Mouse (Mus musculus) forebrain, embryonic 15.5 days (tissue): ENCODE results near the gene Mrpl23. TPM values are rescaled to one million over a fixed set of nuclear protein-coding genes. Genes with fewer than 3 reads are reported as not detected.

Experiments used
- ATAC-seq: fragments of 200-750 bp; cut with Nextera tagmentation; replicated peaks from 2 replicates; pipeline ENCODE4 v1.8.0; 2017; ENCODE audit warnings: mild to moderate bottlenecking, moderate TSS enrichment, moderate library complexity
- H3K27ac ChIP-seq: fragments of 300-500 bp; sonication (generic); replicated peaks from 2 replicates; pipeline ENCODE4 v1.5.1; 2015; ENCODE audit warnings: mild to moderate bottlenecking, inconsistent platforms
- H3K27me3 ChIP-seq: fragments of 300-500 bp; sonication (generic); 2 replicates; pipeline ENCODE4 v1.6.1; 2015; ENCODE audit warnings: inconsistent platforms
- H3K36me3 ChIP-seq: fragments of 300-500 bp; sonication (generic); 2 replicates; pipeline ENCODE4 v1.6.1; 2015; ENCODE audit warnings: mild to moderate bottlenecking, inconsistent platforms
- H3K4me1 ChIP-seq: fragments of 300-500 bp; sonication (generic); 2 replicates; pipeline ENCODE4 v1.6.1; 2015; ENCODE audit warnings: inconsistent platforms
- H3K4me2 ChIP-seq: fragments of 300-500 bp; sonication (generic); replicated peaks from 2 replicates; pipeline ENCODE4 v1.6.1; 2015; ENCODE audit warnings: mild to moderate bottlenecking, inconsistent platforms
- H3K4me3 ChIP-seq: fragments of 300-500 bp; sonication (generic); 2 replicates; pipeline ENCODE4 v1.5.1; 2015; ENCODE audit warnings: mild to moderate bottlenecking, inconsistent platforms
- H3K9ac ChIP-seq: fragments of 300-500 bp; sonication (generic); replicated peaks from 2 replicates; pipeline ENCODE4 v1.6.1; 2015; ENCODE audit warnings: mild to moderate bottlenecking, inconsistent platforms
- H3K9me3 ChIP-seq: fragments of 300-500 bp; sonication (generic); 2 replicates; pipeline ENCODE4 v1.6.1; 2016; ENCODE audit warnings: inconsistent platforms
- WGBS: fragments of 180-500 bp; shearing (Covaris S2); methylation state at CpG from one replicate; pipeline ENCODE4 v1.1.7; 2015; ENCODE audit warnings: mixed read lengths; 5-methylcytosine and 5-hydroxymethylcytosine counted together
- polyA plus RNA-seq: library from polyadenylated mRNA; unstranded; fragments of >200 nt; fragmentation: Nextera tagmentation; extraction: Ambion mirVana; gene quantifications from 2 replicates; pipeline ENCODE4 v1.2.1, GENCODE M21; 2015

Gene Mrpl23
- polyA plus RNA-seq, 1 experiment from 2014 or later: 20.1 TPM

DNA sequence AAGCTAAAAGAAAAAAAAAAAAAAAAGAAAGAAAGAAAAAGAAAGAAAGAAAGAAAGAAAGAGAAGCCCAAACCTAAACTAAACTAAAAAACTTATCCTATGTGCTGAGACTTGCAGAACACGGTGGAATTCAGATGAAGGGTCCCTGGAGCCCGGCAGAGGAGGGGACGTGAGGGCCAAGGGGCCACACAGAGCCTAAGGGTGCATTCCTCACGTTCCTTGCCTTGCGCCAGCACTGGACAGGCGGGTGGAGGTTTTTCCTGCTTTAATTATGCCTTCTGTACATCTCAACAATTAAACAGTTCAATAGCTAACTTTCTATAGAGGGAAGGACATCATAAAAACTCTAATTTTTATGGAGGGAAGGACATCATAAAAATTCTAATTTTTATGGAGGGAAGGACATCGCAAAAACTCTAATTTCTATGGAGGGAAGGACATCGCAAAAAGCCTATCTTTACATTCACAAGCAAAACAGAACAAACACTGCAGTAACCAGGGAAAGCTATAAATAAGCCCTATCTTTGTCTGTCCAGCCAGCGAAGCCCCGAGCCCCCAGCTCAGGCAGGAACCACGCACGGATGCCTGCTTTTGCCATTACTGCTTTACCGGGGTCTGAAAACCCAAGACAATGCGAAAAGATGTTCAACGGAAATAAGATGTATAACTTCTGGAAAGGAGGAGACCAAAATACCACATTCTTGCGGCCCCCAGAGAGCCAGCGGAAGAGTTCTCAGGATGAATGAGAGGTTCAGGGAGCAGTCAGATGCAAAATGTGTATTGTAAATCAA lies 9.1 kb upstream of the Mrpl23 start:
- Histone ChIP-seq H3K4me2 (no peak overlapping the region), H3K9me3 (no peaks in the 10 kb centered on the region), H3K4me3 (no peak overlapping the region), H3K9ac (no peak overlapping the region), H3K27me3 (no peaks in the 10 kb centered on the region), H3K4me1 (no peaks in the 10 kb centered on the region), H3K27ac (no peak overlapping the region), H3K36me3 (no peaks in the 10 kb centered on the region)
- no peak for ATAC-seq
- 60% methylated on average over 17 of the region's 17 CpGs for WGBS

DNA sequence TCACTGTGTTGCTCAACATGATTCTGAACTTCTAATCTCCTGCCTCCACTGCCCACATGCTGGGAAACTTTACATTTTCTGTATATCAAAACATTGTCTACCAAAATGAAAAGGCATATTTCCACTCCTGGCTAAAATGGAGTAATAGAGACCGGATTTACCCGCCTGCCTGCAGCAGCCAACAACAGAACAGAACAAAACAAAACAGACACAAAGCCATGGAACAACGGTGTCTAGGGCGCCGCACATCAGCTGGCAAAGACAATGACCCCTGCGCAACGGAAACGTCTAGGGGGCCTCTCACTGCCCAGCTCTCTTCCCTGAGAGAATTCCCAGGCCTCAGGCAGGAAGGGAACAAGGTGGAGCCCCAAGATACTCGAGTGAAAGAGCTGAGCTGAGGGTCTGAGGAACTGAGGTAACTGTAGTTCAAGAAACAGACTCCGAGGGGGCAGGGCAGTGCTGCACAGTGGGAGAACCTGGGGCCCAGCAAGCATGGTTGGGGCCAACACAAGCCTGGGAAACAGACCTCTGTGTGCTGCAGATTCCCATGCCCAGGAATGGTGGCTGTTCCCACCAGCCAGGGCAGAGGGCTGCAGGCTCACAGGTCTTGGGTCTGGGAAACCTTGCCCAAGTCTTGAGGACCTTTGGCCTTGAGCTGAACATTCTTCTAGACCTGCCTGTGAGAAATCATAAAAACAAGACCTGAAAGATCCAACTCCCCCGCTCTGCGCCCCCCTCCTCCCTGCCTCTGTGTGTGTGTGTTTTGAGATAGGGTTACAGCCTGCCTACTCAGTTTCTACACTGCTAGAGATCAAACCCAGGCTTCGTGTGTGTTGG lies 6.9 kb upstream of the Mrpl23 start:
- Histone ChIP-seq H3K9me3 (no peaks in the 10 kb centered on the region), H3K27ac (no peak overlapping the region), H3K9ac (no peak overlapping the region), H3K27me3 (no peaks in the 10 kb centered on the region), H3K4me3 (no peak overlapping the region), H3K36me3 (no peaks in the 10 kb centered on the region), H3K4me2 (no peak overlapping the region), H3K4me1 (no peaks in the 10 kb centered on the region)
- WGBS: 24% methylated on average over 13 of the region's 13 CpGs
- ATAC-seq: no peak

- 64% methylated on average over 10 of the region's 10 CpGs for WGBS
- Histone ChIP-seq H3K27ac (no peak overlapping the region), H3K4me1 (peaks cover 14% of the 10 kb centered on the region), H3K36me3 (no peaks in the 10 kb centered on the region), H3K9me3 (no peaks in the 10 kb centered on the region), H3K27me3 (no peaks in the 10 kb centered on the region), H3K4me3 (no peak overlapping the region), H3K4me2 (no peak overlapping the region), H3K9ac (no peak overlapping the region)
- no peak for ATAC-seq
Measured at GRCm38 (mm10) chr7:142529350-142529749, 3.1 kb upstream of the Mrpl23 start.

GRCm38 (mm10) chr7:142531973-142532521 lies 439 bp upstream of the Mrpl23 start:
- H3K4me2 ChIP-seq: peak overlapping the region; percentile 73; the same call in 1 of the 2 replicates
- no peaks in the 10 kb centered on the region; the same call in 1 of the 2 replicates for H3K36me3 ChIP-seq
- 92% methylated on average over 4 of the region's 4 CpGs for WGBS
- H3K4me3 ChIP-seq: 0 out of 2 replicates have a peak overlapping the region, but pooled peaks have one; percentile 87
- H3K9ac ChIP-seq: peak overlapping the region; percentile 73; the same call in 1 of the 2 replicates
- H3K9me3 ChIP-seq: no peaks in the 10 kb centered on the region
- peak; percentile 23; the same call in 1 of the 2 replicates for ATAC-seq
- H3K27ac ChIP-seq: no peak overlapping the region
- H3K4me1 ChIP-seq: peaks cover 14% of the 10 kb centered on the region
- H3K27me3 ChIP-seq: no peaks in the 10 kb centered on the region

GRCm38 (mm10) chr7:142533059-142533855 lies 771 bp downstream of the Mrpl23 start:
- peaks cover 17% of the 10 kb centered on the region for H3K4me1 ChIP-seq
- ATAC-seq: peak; percentile 90
- H3K4me2 ChIP-seq: peak overlapping the region; percentile 73
- H3K4me3 ChIP-seq: peak overlapping the region; percentile 87
- H3K27ac ChIP-seq: peak overlapping the region; percentile 76
- 1% methylated on average over 44 of the region's 44 CpGs for WGBS
- no peaks in the 10 kb centered on the region for H3K9me3 ChIP-seq
- H3K27me3 ChIP-seq: no peaks in the 10 kb centered on the region
- H3K9ac ChIP-seq: peak overlapping the region; percentile 73
- H3K36me3 ChIP-seq: no peaks in the 10 kb centered on the region; the same call in 1 of the 2 replicates

DNA sequence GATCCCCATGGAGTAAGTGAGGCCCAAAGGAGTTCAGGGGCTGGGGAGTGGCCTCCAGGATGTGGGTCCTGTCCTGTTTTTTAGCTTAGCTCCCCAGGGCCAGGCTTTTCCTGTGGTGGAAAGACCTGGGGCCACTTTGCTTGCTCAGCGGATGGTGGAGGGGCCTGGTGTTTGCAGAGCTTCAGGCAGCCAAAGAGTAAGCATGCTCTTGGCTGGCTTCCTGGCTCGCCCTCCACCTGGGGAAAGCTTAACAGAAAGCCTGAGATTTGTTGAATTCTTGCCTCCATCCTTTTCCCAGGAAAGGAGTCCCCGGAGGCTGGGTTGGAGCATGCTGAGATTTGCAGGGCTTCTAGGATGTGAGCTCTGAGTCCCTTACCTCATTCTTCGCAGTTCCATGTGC lies 2.6 kb downstream of the Mrpl23 start:
- Histone ChIP-seq H3K27ac (no peak overlapping the region), H3K27me3 (no peaks in the 10 kb centered on the region), H3K36me3 (no peaks in the 10 kb centered on the region; the same call in 1 of the 2 replicates), H3K9me3 (no peaks in the 10 kb centered on the region), H3K4me1 (peaks cover 24% of the 10 kb centered on the region), H3K9ac (no peak overlapping the region), H3K4me3 (no peak overlapping the region), H3K4me2 (no peak overlapping the region)
- no peak for ATAC-seq
- 94% methylated on average over 4 of the region's 4 CpGs for WGBS

DNA sequence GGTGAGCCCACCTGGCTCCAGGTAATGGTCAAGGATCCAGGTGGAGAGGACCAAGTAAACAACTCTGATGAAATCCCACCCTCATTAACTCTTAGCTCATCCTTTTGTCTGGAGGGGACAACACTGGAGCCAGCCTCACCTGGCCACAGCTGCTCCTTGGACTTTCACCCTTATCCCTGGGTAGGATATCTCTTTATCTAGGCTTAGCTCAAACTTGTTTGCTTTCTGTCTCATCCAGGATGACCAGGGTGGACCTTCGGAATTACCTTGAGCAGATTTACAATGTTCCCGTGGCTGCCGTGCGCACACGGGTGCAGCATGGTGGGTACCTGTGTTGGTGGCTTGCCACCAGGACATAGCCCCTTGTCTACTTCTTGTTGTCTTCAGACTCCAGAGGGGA lies 3.3 kb downstream of the Mrpl23 start:
- no peak overlapping the region for H3K4me2 ChIP-seq
- H3K36me3 ChIP-seq: peaks cover under 1% of the 10 kb centered on the region; the same call in 1 of the 2 replicates
- H3K9ac ChIP-seq: no peak overlapping the region
- H3K27me3 ChIP-seq: no peaks in the 10 kb centered on the region
- no peak overlapping the region for H3K4me3 ChIP-seq
- WGBS: 94% methylated on average over 5 of the region's 5 CpGs
- no peak for ATAC-seq
- H3K27ac ChIP-seq: no peak overlapping the region
- H3K4me1 ChIP-seq: peaks cover 24% of the 10 kb centered on the region
- H3K9me3 ChIP-seq: no peaks in the 10 kb centered on the region

GRCm38 (mm10) chr7:142537181-142537580 lies 4.7 kb downstream of the Mrpl23 start:
- WGBS: 77% methylated on average over 5 of the region's 5 CpGs
- no peaks in the 10 kb centered on the region for H3K27me3 ChIP-seq
- peaks cover 24% of the 10 kb centered on the region for H3K4me1 ChIP-seq
- no peak for ATAC-seq
- H3K4me3 ChIP-seq: no peak overlapping the region
- H3K27ac ChIP-seq: no peak overlapping the region
- H3K4me2 ChIP-seq: no peak overlapping the region
- H3K9me3 ChIP-seq: no peaks in the 10 kb centered on the region
- peaks cover 5% of the 10 kb centered on the region; the same call in 1 of the 2 replicates for H3K36me3 ChIP-seq
- H3K9ac ChIP-seq: no peak overlapping the region

- peaks cover 5% of the 10 kb centered on the region; the same call in 1 of the 2 replicates for H3K36me3 ChIP-seq
- ATAC-seq: peak; percentile 69
- H3K27me3 ChIP-seq: no peaks in the 10 kb centered on the region
- H3K4me3 ChIP-seq: no peak overlapping the region
- no peak overlapping the region for H3K9ac ChIP-seq
- H3K9me3 ChIP-seq: no peaks in the 10 kb centered on the region
- peaks cover 25% of the 10 kb centered on the region for H3K4me1 ChIP-seq
- no peak overlapping the region for H3K4me2 ChIP-seq
- H3K27ac ChIP-seq: no peak overlapping the region
- WGBS: 7% methylated on average over 6 of the region's 6 CpGs
Measured at GRCm38 (mm10) chr7:142537879-142538278, 5.4 kb downstream of the Mrpl23 start.

DNA sequence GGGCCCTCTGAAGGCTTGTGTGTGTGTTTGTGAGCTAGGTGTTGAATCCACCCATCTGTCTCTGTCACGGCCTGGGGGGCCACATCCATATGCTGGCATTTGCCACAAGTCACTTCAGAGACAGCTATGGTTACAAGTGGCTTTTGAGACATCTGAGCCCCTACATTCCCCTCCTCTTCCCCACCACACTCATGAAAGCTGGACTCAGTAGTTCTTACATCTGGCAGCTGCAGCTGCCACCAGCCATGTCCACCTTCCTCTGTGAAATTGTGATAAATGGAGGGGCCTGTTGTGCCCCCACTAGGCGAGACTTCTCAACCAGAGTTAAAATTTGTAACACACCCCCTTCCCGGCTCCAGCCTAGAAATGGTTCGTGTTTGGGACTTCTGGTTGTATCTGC lies 5.8 kb downstream of the Mrpl23 start:
- WGBS: 32% methylated on average over 4 of the region's 4 CpGs
- Histone ChIP-seq H3K27me3 (no peaks in the 10 kb centered on the region), H3K4me1 (peaks cover 25% of the 10 kb centered on the region), H3K36me3 (peaks cover 5% of the 10 kb centered on the region; the same call in 1 of the 2 replicates), H3K4me3 (no peak overlapping the region), H3K9ac (no peak overlapping the region), H3K27ac (no peak overlapping the region), H3K4me2 (no peak overlapping the region), H3K9me3 (no peaks in the 10 kb centered on the region)
- ATAC-seq: peak; percentile 1; the same call in 1 of the 2 replicates

DNA sequence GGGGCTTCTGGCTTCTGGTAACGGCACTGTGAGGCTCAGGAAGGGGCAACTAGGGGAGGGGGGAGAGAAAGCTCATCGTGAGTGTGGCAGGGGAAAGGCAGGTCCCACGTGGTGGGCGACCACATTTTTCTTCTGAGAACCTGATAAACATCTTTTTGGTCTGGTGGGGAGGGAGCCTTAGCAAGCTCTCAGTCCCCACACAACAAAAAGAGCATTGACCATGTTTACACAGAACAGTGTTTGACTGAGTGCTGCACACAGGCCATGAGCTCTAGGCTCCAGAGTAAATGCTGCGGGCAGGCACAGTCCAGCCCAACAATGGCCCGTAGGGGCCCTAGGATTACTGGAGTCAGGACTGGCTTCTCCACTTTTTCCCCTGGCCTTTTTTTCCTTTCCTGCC lies 6.3 kb downstream of the Mrpl23 start:
- peaks cover 5% of the 10 kb centered on the region; the same call in 1 of the 2 replicates for H3K36me3 ChIP-seq
- no peak overlapping the region for H3K4me2 ChIP-seq
- no peak overlapping the region for H3K9ac ChIP-seq
- no peak overlapping the region for H3K27ac ChIP-seq
- no peak overlapping the region for H3K4me3 ChIP-seq
- ATAC-seq: no peak
- H3K4me1 ChIP-seq: peaks cover 20% of the 10 kb centered on the region
- 24% methylated on average over 6 of the region's 6 CpGs for WGBS
- H3K9me3 ChIP-seq: no peaks in the 10 kb centered on the region
- no peaks in the 10 kb centered on the region for H3K27me3 ChIP-seq
